Mouse (Mus musculus) lung, postnatal 25 days (tissue): Measurements from ENCODE around the gene Olfr1140.

Experiments
- DNase-seq: peaks from one replicate; pipeline ENCODE4 v3.0.0; 2022; ENCODE audit warnings: low spot score

The Olfr1140 gene

DNA sequence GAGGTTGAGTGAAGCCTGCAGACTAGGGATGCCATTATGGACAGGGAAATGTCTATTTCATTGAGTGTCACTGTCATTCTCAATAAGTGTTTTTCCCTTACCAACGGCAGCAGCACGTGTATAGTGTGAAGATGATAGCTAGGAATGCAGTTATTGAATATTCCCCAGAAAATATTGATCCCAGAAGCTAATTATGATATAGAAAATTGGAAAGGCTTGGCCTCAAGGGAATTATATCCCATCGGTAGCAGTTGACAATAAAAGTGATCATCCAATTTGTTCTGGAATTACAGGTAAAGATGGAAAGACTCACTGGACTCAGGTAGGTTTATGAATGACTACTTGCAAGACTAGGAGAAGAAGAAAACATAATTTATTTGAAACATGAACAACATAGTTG, at the start of gene Olfr1140:
Gene Olfr1140 (plus strand): TSS at position 301 of the 400 bp plus-strand sequence.
- no peak for DNase-seq

DNA sequence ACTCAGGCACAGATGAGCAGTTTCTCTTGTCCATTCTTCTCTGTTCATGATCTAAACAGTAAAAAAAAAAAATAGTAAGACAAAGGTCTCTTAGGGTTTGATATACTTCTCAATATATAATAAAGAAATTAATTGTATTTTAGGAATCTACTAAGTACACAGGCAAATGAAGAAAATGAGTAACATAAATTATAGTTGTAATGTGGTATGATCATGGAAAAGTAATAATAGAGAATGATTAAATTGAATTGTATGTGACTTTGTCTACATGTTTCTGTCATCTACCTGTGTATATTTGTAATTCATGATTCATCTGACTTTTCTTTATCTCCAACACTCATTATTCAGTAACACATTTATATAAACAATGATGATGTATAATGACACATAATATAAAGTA, 49.7 kb upstream of the Olfr1140 start, which contains the start of gene Olfr1136:
Gene Olfr1136 (minus strand): TSS at position 101 of the 400 bp plus-strand sequence.
- DNase-seq, result no peak

DNA sequence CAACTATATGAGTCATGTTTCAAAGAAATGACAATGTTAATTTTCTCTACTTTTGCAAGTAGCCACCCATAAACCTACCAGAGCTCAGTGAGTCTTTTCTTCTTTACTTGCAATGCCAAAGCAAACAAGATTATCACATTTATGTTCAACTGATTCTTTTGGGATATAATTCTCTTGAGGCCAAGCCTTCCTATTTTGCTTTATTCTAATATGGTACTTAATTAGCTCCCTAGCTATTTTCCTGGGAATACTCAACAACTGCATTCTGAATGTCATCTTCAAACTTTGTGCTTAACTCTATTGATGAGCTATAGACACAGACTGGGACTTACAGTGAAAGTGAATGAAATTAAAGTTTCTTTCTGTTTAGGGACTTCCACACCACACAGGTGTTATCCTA, 30.5 kb upstream of the Olfr1140 start, which contains the start of gene Olfr1137:
Gene Olfr1137 (minus strand): TSS at position 101 of the 400 bp plus-strand sequence.
- no peak for DNase-seq

DNA sequence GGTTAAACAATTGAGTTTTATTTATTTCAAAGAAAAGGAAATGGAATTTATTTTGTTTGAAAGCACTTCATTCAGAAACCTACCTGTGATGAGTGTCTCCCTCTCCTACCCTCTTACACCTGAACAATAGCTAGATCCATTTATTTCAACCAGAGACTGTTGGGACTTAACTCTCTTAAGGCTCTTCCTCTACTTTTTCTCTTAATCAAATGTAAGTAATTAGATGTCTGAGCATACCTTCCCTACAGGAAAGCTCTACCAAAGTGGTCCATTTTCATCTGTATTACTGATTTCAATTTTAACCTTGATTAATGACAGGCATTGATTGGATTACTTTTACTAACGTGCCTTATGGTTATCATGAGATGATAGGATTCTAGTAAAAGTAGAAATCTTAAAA, 3.7 kb upstream of the Olfr1140 start, which contains the start of gene Olfr1138:
Gene Olfr1138 (minus strand): TSS at position 101 of the 400 bp plus-strand sequence.
- no peak for DNase-seq

DNA sequence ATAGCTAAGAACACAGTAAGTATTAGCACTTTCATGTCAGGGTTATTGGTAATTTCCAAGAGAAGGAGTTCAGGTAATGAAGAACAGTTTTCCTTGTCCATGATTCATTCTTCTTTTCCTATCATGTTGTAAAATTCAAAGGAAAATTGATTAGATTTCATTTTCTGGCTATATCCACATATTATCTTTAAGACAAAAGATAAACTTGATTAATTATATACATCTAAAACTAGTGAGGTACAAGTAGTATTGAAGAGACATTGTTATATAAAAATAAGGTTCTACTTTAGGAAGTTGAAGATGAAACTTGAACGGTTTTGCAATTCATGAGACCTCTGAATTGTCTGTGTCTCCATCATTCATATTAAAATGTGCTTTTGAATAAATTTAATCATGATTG, 10.3 kb downstream of the Olfr1140 start, which contains the start of gene Olfr1141:
Gene Olfr1141 (minus strand): TSS at position 101 of the 400 bp plus-strand sequence.
- DNase-seq, result no peak

DNA sequence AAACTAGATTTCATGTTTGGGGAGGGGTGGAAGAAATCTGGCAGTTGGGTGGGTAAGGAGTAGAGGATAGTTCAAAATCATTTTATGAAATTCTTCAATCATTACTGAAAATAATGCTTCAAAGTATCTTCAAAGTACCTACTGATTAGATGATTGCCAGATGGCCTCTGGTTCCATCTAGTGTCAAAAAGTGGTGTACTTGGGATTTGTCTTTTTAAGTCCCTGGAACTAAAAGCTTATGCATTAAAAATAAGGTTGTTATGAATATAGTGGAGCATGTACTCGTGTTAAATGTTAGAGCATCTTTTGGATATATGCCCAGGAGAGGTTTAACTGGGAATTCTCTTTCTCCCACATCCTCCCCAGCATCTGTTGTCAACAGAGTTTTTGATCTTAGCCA, 32.6 kb downstream of the Olfr1140 start:
- DNase-seq, result no peak

DNA sequence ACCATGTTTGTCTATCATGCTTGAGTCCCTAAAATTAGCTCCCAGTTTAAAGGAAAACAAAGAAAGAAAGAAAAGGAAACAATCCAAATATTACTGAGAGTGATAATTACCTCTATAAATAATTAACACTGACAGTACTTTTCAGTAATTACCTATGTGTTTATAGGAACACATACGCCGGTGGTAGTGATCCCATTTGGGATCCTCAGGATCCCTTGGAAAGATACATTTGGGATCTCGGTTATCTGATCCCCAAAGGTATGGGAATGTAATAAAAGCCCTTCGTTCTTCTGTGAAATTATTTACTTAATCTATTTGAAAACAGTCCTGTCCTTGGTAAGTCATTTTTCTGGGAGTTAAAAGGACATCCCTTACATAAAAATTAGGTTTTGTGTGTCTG, 35.6 kb downstream of the Olfr1140 start, which contains the start of gene Olfr152:
Gene Olfr152 (plus strand): TSS at position 301 of the 400 bp plus-strand sequence.
- DNase-seq, result no peak
